Mouse (Mus musculus) intestine, embryonic 14.5 days (tissue): ENCODE measurements around the gene Slamf1. TPM values are rescaled to one million over a fixed set of nuclear protein-coding genes. Genes with fewer than 3 reads are reported as not detected.

ENCODE experiments used
- ATAC-seq: fragments of 200-750 bp; cut with Nextera tagmentation; replicated peaks from 2 replicates; pipeline ENCODE4 v1.8.0; 2017; ENCODE audit warnings: low read depth, moderate number of reproducible peaks, moderate TSS enrichment, moderate library complexity; ENCODE audit not compliant: low FRiP score, low TSS enrichment
- DNase-seq: peaks from one replicate; pipeline ENCODE4 v3.0.0-alpha.2; 2018; ENCODE audit warnings: low spot score
- H3K27ac ChIP-seq: fragments of 300-500 bp; sonication (generic); 2 replicates; pipeline ENCODE4 v1.5.1; 2014; ENCODE audit warnings: low read depth, mild to moderate bottlenecking, control low read depth
- H3K27me3 ChIP-seq: fragments of 300-500 bp; sonication (generic); replicated peaks from 2 replicates; pipeline ENCODE4 v1.6.1; 2014; ENCODE audit warnings: low read length, control low read depth; ENCODE audit not compliant: control insufficient read depth, insufficient read depth
- H3K36me3 ChIP-seq: fragments of 300-500 bp; sonication (generic); 2 replicates; pipeline ENCODE4 v1.6.1; 2014; ENCODE audit warnings: low read length, control low read depth; ENCODE audit not compliant: control insufficient read depth, insufficient read depth
- H3K4me1 ChIP-seq: fragments of 300-500 bp; sonication (generic); replicated peaks from 2 replicates; pipeline ENCODE4 v1.6.1; 2014; ENCODE audit warnings: low read length, control low read depth, mixed read lengths; ENCODE audit not compliant: control insufficient read depth, insufficient read depth
- H3K4me2 ChIP-seq: fragments of 300-500 bp; sonication (generic); 2 replicates; pipeline ENCODE4 v1.6.1; 2014; ENCODE audit warnings: low read length
- H3K4me3 ChIP-seq: fragments of 300-500 bp; sonication (generic); 2 replicates; pipeline ENCODE4 v1.5.1; 2014; ENCODE audit warnings: low read depth, low read length, control low read depth, mixed read lengths
- H3K9ac ChIP-seq: fragments of 300-500 bp; sonication (generic); 2 replicates; pipeline ENCODE4 v1.6.1; 2014; ENCODE audit warnings: mild to moderate bottlenecking, low read length
- H3K9me3 ChIP-seq: fragments of 300-500 bp; sonication (generic); 2 replicates; pipeline ENCODE4 v1.6.1; 2016; ENCODE audit warnings: low read length, control low read depth; ENCODE audit not compliant: control insufficient read depth
- WGBS: fragments of 180-500 bp; shearing (Covaris S2); extraction: QIAGEN DNeasy Blood & Tissue Kit; methylation state at CpG from one replicate; pipeline ENCODE4 v1.1.7; 2014; 5-methylcytosine and 5-hydroxymethylcytosine counted together
- polyA plus RNA-seq: library from polyadenylated mRNA; unstranded; fragments of >200 nt; fragmentation: Nextera tagmentation; extraction: Ambion mirVana; gene quantifications from 2 replicates; pipeline ENCODE4 v1.2.1, GENCODE M21; 2014

Slamf1 gene
- 0.15 and 0.19 TPM in 2 replicates for polyA plus RNA-seq

- no peak for DNase-seq
- no peaks in the 10 kb centered on the region for H3K4me1 ChIP-seq
- H3K9me3 ChIP-seq: no peaks in the 10 kb centered on the region
- H3K9ac ChIP-seq: no peak within 1 kb of the TSS
- H3K4me3 ChIP-seq: no peak within 1 kb of the TSS
- no peak within 1 kb of the TSS for H3K27ac ChIP-seq
- no peaks in the 10 kb centered on the region for H3K36me3 ChIP-seq
- no peak for ATAC-seq
- whole genome bisulfite sequencing: 23% methylated on average over 6 of the region's 6 CpGs
- no peak within 1 kb of the TSS for H3K4me2 ChIP-seq
- H3K27me3 ChIP-seq: no peaks in the 10 kb centered on the region
Measured at GRCm38 (mm10) chr1:171766898-171767297, at the start of gene Slamf1. Gene Slamf1, plus strand, starts transcription at chr1:171767127.

GRCm38 (mm10) chr1:171731195-171731594 lies 35.7 kb upstream of the Slamf1 start:
- no peak overlapping the region for H3K27ac ChIP-seq
- ATAC-seq: no peak

GRCm38 (mm10) chr1:171734898-171735297 lies 32.0 kb upstream of the Slamf1 start:
- no peak overlapping the region for H3K9ac ChIP-seq
- no peak overlapping the region for H3K27ac ChIP-seq
- 79% methylated on average over 6 of the region's 6 CpGs for WGBS
- no peaks in the 10 kb centered on the region for H3K27me3 ChIP-seq
- H3K4me1 ChIP-seq: no peaks in the 10 kb centered on the region
- H3K4me3 ChIP-seq: no peak overlapping the region
- DNase-seq (no peak), ATAC-seq (no peak)
- no peaks in the 10 kb centered on the region for H3K9me3 ChIP-seq
- H3K4me2 ChIP-seq: no peak overlapping the region
- no peaks in the 10 kb centered on the region for H3K36me3 ChIP-seq

More at GRCm38 (mm10) chr1:171731195-171731594, 35.7 kb upstream of the Slamf1 start:
- Histone ChIP-seq H3K4me2 (no peak overlapping the region), H3K36me3 (no peaks in the 10 kb centered on the region), H3K4me1 (no peaks in the 10 kb centered on the region), H3K9me3 (no peaks in the 10 kb centered on the region), H3K9ac (no peak overlapping the region), H3K27me3 (no peaks in the 10 kb centered on the region), H3K4me3 (no peak overlapping the region)
- no peak for DNase-seq

GRCm38 (mm10) chr1:171748127-171748969 lies 18.6 kb upstream of the Slamf1 start:
- Histone ChIP-seq H3K4me1 (no peaks in the 10 kb centered on the region), H3K36me3 (no peaks in the 10 kb centered on the region), H3K27me3 (no peaks in the 10 kb centered on the region), H3K27ac (no peak overlapping the region), H3K4me2 (no peak overlapping the region), H3K9ac (no peak overlapping the region), H3K9me3 (no peaks in the 10 kb centered on the region), H3K4me3 (no peak overlapping the region)
- WGBS: 77% methylated on average over 3 of the region's 3 CpGs
- no peak for DNase-seq
- ATAC-seq: no peak

- no peak overlapping the region for H3K4me3 ChIP-seq
- ATAC-seq: no peak
- no peak overlapping the region for H3K4me2 ChIP-seq
- H3K36me3 ChIP-seq: no peaks in the 10 kb centered on the region
- H3K27ac ChIP-seq: no peak overlapping the region
- no peak for DNase-seq
- H3K9ac ChIP-seq: no peak overlapping the region
- 64% methylated on average over 5 of the region's 5 CpGs for WGBS
- H3K4me1 ChIP-seq: no peaks in the 10 kb centered on the region
- no peaks in the 10 kb centered on the region for H3K27me3 ChIP-seq
- no peaks in the 10 kb centered on the region for H3K9me3 ChIP-seq
Measured at GRCm38 (mm10) chr1:171761853-171762448, 5.0 kb upstream of the Slamf1 start.

- 66% methylated on average over 6 of the region's 6 CpGs for WGBS
- no peak for ATAC-seq
Measured at GRCm38 (mm10) chr1:171770996-171771395, 4.1 kb downstream of the Slamf1 start.

GRCm38 (mm10) chr1:171772121-171772735 lies 5.3 kb downstream of the Slamf1 start:
- DNase-seq (no peak), ATAC-seq (no peak)
- Histone ChIP-seq H3K4me1 (no peaks in the 10 kb centered on the region), H3K9me3 (no peaks in the 10 kb centered on the region), H3K9ac (no peak overlapping the region), H3K27me3 (no peaks in the 10 kb centered on the region), H3K4me2 (no peak overlapping the region), H3K36me3 (no peaks in the 10 kb centered on the region), H3K27ac (no peak overlapping the region), H3K4me3 (no peak overlapping the region)
- 52% methylated on average over 8 of the region's 8 CpGs for WGBS

More at GRCm38 (mm10) chr1:171770996-171771395, 4.1 kb downstream of the Slamf1 start:
- Histone ChIP-seq H3K4me3 (no peak overlapping the region), H3K4me2 (no peak overlapping the region), H3K27me3 (no peaks in the 10 kb centered on the region), H3K9ac (no peak overlapping the region), H3K36me3 (no peaks in the 10 kb centered on the region), H3K27ac (no peak overlapping the region), H3K4me1 (no peaks in the 10 kb centered on the region), H3K9me3 (no peaks in the 10 kb centered on the region)
- no peak for DNase-seq

GRCm38 (mm10) chr1:171773232-171773989 lies 6.5 kb downstream of the Slamf1 start:
- H3K27ac ChIP-seq: no peak overlapping the region
- no peak overlapping the region for H3K4me2 ChIP-seq
- no peaks in the 10 kb centered on the region for H3K27me3 ChIP-seq
- no peak for ATAC-seq
- H3K9ac ChIP-seq: no peak overlapping the region
- no peak for DNase-seq
- no peak overlapping the region for H3K4me3 ChIP-seq
- H3K4me1 ChIP-seq: no peaks in the 10 kb centered on the region
- 80% methylated on average over 10 of the region's 10 CpGs for WGBS
- H3K36me3 ChIP-seq: no peaks in the 10 kb centered on the region
- no peaks in the 10 kb centered on the region for H3K9me3 ChIP-seq
